Mouse (Mus musculus) adrenal gland, postnatal 0 days (tissue): ENCODE data around the gene V1rd19. TPM values are rescaled to one million over a fixed set of nuclear protein-coding genes. Genes with fewer than 3 reads are reported as not detected.

Source experiments
- polyA plus RNA-seq: library from polyadenylated mRNA; unstranded; fragments of >200 nt; fragmentation: Nextera tagmentation; extraction: Ambion mirVana; gene quantifications from 2 replicates; pipeline ENCODE4 v1.2.1, GENCODE M21; 2015

Gene V1rd19
- not detected in 2 replicates for polyA plus RNA-seq

DNA sequence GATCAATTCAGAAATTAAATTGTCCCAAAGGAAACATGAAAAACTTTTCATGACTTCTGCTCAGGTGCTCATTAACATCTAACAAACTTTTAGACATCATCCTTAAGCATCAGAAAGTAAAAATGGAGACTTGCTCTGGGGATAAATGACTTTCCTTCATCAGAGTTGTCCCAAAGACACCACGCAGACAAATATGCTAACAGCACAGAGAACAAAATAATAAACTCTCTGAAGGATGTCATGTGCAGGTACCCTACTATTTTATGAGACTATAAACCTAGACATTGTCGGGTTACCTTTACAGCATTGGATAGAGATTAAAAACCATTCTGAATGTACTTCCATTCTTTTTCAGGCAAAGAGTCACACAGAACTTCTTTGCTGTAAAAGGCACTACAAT is at the start of gene V1rd19:
V1rd19 (plus strand) TSS at position 301 of the 400 bp plus-strand sequence.

DNA sequence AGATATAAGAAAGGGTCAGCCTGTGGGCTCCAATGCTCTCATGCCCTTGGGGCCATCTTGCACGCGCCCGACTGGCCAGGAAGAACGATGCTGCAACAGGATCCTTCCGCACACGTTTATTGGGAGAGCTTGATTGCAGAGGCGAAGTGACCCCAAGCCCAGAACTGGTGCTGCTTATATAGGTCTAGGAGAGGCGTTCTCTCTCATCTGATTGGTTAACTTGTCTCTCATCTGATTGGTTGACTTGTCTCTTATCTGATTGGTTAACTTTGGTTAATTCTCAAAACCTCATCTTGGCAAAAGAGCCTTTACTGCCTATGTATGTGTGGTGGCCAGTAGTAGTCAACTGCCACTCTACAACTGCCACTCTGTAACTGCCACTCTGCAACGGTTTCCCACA is 27.2 kb upstream of the V1rd19 start, which contains the start of gene Vmn1r181:
Vmn1r181 (plus strand) TSS at position 301 of the 400 bp plus-strand sequence.

DNA sequence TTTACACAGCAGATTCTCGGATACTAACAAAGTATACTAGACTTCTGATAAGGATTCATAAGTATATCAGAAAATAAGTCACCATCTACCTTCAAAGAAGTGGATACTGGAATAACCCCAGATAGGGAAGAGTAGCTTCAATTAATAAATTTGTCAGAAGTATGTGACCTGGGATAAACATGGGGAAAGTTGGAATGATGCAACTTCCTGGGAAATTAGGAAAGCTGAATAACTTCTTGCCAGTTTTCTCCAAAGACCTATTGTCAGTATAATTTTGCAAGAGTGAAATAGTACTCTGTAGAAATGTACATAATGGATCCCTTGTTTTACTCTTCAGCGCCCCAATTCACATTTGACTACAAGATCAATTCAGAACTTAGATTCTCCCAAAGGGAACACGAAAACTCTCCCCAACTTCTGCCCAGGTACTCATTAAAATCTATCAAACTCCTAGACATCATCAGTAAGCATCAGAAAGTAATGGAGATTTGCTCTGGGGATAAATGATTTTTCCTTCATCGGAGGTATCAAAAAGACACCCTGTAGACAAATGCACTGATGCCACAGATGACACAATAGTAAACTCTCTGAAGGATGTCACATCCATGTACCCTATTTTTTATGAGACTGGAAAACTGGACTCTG is 51.3 kb downstream of the V1rd19 start, which contains the start of gene Vmn1r183:
Vmn1r183 (plus strand) TSS at position 595 of the 645 bp plus-strand sequence.

Other genes starting within 250 kb of the V1rd19 start
- gene Vmn1r174, start 249.4 kb upstream of the V1rd19 start, polyA plus RNA-seq, result not detected in 2 replicates
- gene Vmn1r175, start 191.0 kb upstream of the V1rd19 start, polyA plus RNA-seq, result not detected in 2 replicates
- not detected in 2 replicates for gene Vmn1r176, start 164.3 kb upstream of the V1rd19 start, polyA plus RNA-seq
- not detected in 2 replicates for gene Vmn1r177, start 135.2 kb upstream of the V1rd19 start, polyA plus RNA-seq
- gene Vmn1r178, start 109.7 kb upstream of the V1rd19 start, polyA plus RNA-seq, result not detected in 2 replicates
- gene Vmn1r179, start 74.7 kb upstream of the V1rd19 start, polyA plus RNA-seq, result not detected in 2 replicates
- not detected in 2 replicates for gene Vmn1r180, start 51.1 kb upstream of the V1rd19 start, polyA plus RNA-seq
- gene Vmn1r181, start 27.1 kb upstream of the V1rd19 start, polyA plus RNA-seq, result not detected in 2 replicates
- not detected in 2 replicates for gene Vmn1r183, start 51.6 kb downstream of the V1rd19 start, polyA plus RNA-seq
- 9.4 and 9.9 TPM in 2 replicates for gene Zfp180, start 80.2 kb downstream of the V1rd19 start, polyA plus RNA-seq
- 4.4 and 5.7 TPM in 2 replicates for gene Zfp112, start 110.6 kb downstream of the V1rd19 start, polyA plus RNA-seq
- 9.5 and 11.1 TPM in 2 replicates for gene Zfp235, start 132.5 kb downstream of the V1rd19 start, polyA plus RNA-seq
- 1.5 and 1.7 TPM in 2 replicates for gene Zfp114, start 173.4 kb downstream of the V1rd19 start, polyA plus RNA-seq
- gene Zfp111, start 209.8 kb downstream of the V1rd19 start, polyA plus RNA-seq, result 5.0 and 6.0 TPM in 2 replicates
- gene Zfp109, start 235.9 kb downstream of the V1rd19 start, polyA plus RNA-seq, result 0.95 and 1.1 TPM in 2 replicates